Mouse (Mus musculus): ENCODE results near the gene Casp14.

DNA sequence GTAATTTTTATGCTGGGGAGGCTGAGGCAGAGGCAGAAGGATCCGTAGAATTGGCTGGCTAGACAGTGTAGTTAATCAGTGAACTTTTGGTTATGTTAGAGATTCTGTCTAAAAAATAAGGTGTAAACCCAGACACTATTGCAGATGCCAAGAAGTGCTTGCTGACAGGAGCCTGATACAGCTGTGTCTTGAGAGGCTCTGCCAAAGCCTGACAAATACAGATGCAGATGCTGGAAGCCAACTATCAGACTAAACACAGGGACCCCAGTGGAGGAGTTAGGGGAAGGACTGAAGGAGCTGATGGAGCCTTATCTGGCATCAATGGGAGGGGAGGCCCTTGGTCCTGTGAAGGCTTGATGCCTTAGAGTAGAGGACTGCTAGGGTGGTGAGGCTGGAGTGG, 47.5 kb upstream of the Casp14 start:
- no peak for TF ChIP-seq CTCF (IDR thresholded peaks at IDR 0.05; ENCODE audit: borderline replicate concordance, insufficient read depth, low read length)
- no peak for TF ChIP-seq POLR2A (IDR thresholded peaks at IDR 0.05; ENCODE audit: low read depth, low read length)

All from embryonic fibroblast, embryonic 13.5 days (primary cell).